ENCODE assay signal across 27 mouse cellular contexts in the genomic region with DNA sequence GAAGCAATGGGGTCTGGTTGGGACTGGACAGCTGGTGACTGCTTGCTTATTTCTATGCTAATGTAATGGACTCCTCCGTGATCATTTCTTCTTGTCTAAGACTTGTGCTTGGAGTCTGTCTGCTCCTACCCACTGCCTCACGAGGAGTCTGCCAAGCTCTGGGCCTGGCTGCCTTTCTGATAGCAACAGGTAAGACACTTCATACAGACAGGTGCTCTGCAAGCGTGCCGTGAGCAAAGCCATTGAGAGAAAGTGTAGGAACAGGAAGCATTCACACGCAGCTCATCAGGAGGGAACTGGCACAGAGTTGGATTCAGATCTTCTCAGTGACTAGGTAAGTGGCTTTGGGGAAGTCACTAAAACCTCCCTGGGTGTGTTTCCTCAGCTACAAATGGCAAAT. TPM values are rescaled to one million over a fixed set of nuclear protein-coding genes. Genes with fewer than 3 reads are reported as not detected.
"Had no signal": no experiment of that assay in that cellular context is flagged by ENCODE, and none has a peak within 500 bp of the region (broad histone marks: within the 10 kb centered on the region; RNA-seq: fewer than 3 reads in every experiment).

No protein-coding gene starts in this region.

- H3K4me3 ChIP-seq: heart, adult 2 months; heart, embryonic 13.5 days; heart, embryonic 15.5 days; hindbrain, embryonic 13.5 days; hindbrain, embryonic 15.5 days; kidney, embryonic 15.5 days; limb, embryonic 13.5 days; limb, embryonic 15.5 days; liver, embryonic 12.5 days had no signal

- H3K9me3 ChIP-seq: heart, embryonic 13.5 days; heart, embryonic 15.5 days; hindbrain, embryonic 13.5 days; hindbrain, embryonic 15.5 days; kidney, embryonic 15.5 days; limb, embryonic 15.5 days; liver, embryonic 12.5 days had no signal

- H3K36me3 ChIP-seq: heart, embryonic 13.5 days; heart, embryonic 15.5 days; hindbrain, embryonic 13.5 days; hindbrain, embryonic 15.5 days; kidney, embryonic 15.5 days; limb, embryonic 13.5 days; limb, embryonic 15.5 days; liver, embryonic 12.5 days had no signal

- ATAC-seq: intestine, embryonic 16.5 days; liver, embryonic 12.5 days had no signal

- H3K4me2 ChIP-seq: heart, embryonic 11.5 days; heart, embryonic 13.5 days; heart, embryonic 15.5 days; hindbrain, embryonic 13.5 days; hindbrain, embryonic 15.5 days; kidney, embryonic 15.5 days; limb, embryonic 13.5 days; limb, embryonic 15.5 days; liver, embryonic 12.5 days had no signal

- H3K27me3 ChIP-seq: heart, embryonic 13.5 days; heart, embryonic 15.5 days; hindbrain, embryonic 15.5 days; kidney, embryonic 15.5 days; limb, embryonic 15.5 days; liver, embryonic 12.5 days had no signal

- H3K4me1 ChIP-seq: heart, embryonic 13.5 days; heart, embryonic 15.5 days; kidney, embryonic 15.5 days; limb, embryonic 13.5 days; limb, embryonic 15.5 days; liver, embryonic 12.5 days had no signal

- DNase-seq: gastrocnemius, postnatal 14 days; gastrocnemius, postnatal 36 days; heart, adult 2 months; heart, postnatal 14 days; heart, postnatal 36 days; kidney, adult 11 months; kidney, adult 2 months; kidney, adult 9 months; kidney, postnatal 14 days; kidney, postnatal 36 days; lung, adult 18-20 months had no signal

- H3K9ac ChIP-seq: heart, embryonic 13.5 days; heart, embryonic 15.5 days; hindbrain, embryonic 13.5 days; hindbrain, embryonic 15.5 days; kidney, embryonic 15.5 days; limb, embryonic 13.5 days; limb, embryonic 15.5 days; liver, embryonic 12.5 days; liver, embryonic 14.5 days had no signal

- H3K27ac ChIP-seq: heart, adult 2 months; heart, embryonic 13.5 days; heart, embryonic 15.5 days; hindbrain, embryonic 13.5 days; hindbrain, embryonic 15.5 days; hindbrain, postnatal 0 days; kidney, embryonic 15.5 days; kidney, postnatal 0 days; limb, embryonic 13.5 days; limb, embryonic 15.5 days; liver, embryonic 12.5 days; liver, embryonic 14.5 days had no signal

RNA-seq across cellular contexts. Expression of a gene that starts 57.6 kb away (rescaled TPM):
- total RNA-seq: gastrocnemius, adult 8-10 months; gastrocnemius, postnatal 14 days; gastrocnemius, postnatal 36 days; liver, adult 2 months had no signal
- polyA plus RNA-seq: heart, embryonic 13.5 days; liver, adult 2 months; liver, embryonic 12.5 days; liver, embryonic 16.5 days had no signal
